Mouse (Mus musculus): Measurements from ENCODE around the gene Spp1. TPM values are rescaled to one million over a fixed set of nuclear protein-coding genes. Genes with fewer than 3 reads are reported as not detected.

Spp1 gene
- polyA plus RNA-seq (2014; fragmentation: Illumina TruSeq; extraction: RNeasy Lipid Tissue Mini Kit (QIAGEN cat#74804); ENCODE audit: low read depth, low replicate concordance): 1.1 TPM

DNA sequence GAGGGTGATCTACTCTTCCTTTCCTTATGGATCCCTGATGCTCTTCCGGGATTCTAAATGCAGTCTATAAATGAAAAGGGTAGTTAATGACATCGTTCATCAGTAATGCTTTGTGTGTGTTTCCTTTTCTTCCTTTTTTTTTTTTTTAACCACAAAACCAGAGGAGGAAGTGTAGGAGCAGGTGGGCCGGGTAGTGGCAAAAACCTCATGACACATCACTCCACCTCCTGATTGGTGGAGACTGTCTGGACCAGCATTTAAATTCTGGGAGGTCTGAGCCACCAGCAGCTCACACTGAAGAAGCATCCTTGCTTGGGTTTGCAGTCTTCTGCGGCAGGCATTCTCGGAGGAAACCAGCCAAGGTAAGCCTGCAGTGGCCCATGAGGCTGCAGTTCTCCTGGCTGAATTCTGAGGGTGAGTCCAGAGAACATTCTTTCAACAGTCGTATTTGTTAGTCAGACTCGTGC, at the start of gene Spp1:
TSS of gene Spp1 (plus strand) at position 284 of the 467 bp plus-strand sequence.

DNA sequence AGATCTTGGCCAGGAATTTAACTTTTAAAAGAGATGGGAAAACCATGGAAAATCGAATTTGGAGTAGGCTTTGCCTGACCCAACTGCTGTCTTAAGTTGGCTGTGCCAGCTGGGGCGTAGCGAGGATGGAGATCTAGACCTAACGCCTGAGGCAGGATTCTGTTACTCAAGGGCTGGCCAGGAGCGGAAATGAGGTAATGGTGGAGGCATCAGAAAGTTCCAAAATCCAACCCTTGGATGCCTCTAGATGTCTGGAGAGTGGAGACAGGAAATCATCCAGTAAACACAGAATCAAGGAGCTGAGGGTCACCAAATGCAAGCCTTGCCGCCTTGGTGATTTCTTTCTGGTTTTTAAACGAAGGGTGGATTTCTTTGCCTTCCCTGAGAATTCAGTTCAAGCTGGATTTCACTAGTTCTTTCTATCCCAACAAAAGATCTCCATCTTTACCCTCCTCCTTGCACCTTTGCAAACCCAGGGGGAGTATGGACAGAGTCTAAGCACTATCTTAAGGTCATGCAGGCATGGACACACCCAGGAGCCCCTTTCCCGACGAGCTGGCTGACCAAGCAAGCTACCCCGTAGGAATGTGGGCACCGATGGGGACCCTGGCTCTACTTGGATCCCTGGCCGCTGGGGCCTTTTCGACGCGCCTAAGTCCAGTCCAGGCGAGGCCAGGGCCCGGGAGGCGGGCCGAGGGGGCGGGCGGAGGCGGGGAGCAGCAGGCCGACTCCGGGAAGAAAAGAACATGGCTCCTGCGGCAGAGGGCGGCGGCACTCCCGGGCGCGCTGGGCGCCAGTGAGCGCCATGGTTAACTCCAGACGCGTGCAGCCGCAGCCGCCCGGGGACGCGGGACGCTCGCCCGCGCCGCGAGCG, 24.2 kb downstream of the Spp1 start, which contains the start of gene Pkd2:
TSS of gene Pkd2 (plus strand) at position 619 of the 874 bp plus-strand sequence.

Other genes with a start within 250 kb of the Spp1 start
- not detected for gene Dmp1, start 232.5 kb upstream of the Spp1 start, polyA plus RNA-seq (2014; fragmentation: Illumina TruSeq; extraction: RNeasy Lipid Tissue Mini Kit (QIAGEN cat#74804); ENCODE audit: low read depth, low replicate concordance)
- gene Ibsp, start 135.9 kb upstream of the Spp1 start, polyA plus RNA-seq (2014; fragmentation: Illumina TruSeq; extraction: RNeasy Lipid Tissue Mini Kit (QIAGEN cat#74804); ENCODE audit: low read depth, low replicate concordance): not detected
- gene Mepe, start 109.8 kb upstream of the Spp1 start, polyA plus RNA-seq (2014; fragmentation: Illumina TruSeq; extraction: RNeasy Lipid Tissue Mini Kit (QIAGEN cat#74804); ENCODE audit: low read depth, low replicate concordance): not detected
- gene Pkd2, start 24.3 kb downstream of the Spp1 start, polyA plus RNA-seq (2014; fragmentation: Illumina TruSeq; extraction: RNeasy Lipid Tissue Mini Kit (QIAGEN cat#74804); ENCODE audit: low read depth, low replicate concordance): 21.1 TPM
- gene BC005561, start 73.2 kb downstream of the Spp1 start, polyA plus RNA-seq (2014; fragmentation: Illumina TruSeq; extraction: RNeasy Lipid Tissue Mini Kit (QIAGEN cat#74804); ENCODE audit: low read depth, low replicate concordance): 2.6 TPM

All from heart, adult 10 weeks (tissue).